Comparison of ENCODE assay signal across 9 mouse cellular contexts in the genomic region with DNA sequence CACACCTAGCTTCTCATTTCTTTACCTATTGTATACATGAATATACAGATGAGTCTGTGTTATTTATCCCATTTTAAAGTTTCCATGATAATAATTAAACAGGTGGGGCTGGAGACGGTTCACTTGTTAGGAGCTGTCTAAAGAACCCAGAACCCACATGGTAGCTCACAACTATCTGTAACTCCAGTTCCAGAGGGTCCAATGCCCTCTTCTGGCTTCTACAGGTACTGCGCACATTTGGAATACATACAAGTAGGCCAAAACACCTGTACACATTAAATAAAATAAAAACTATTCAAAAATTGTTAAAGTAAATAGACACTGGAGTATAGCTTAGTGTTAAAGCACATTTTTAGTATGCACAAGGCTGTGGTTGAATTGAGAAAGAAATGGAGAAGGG. TPM values are rescaled to one million over a fixed set of nuclear protein-coding genes. Genes with fewer than 3 reads are reported as not detected.
DNase-seq lines count a peak whose midpoint lies in the region; ATAC-seq and TF ChIP-seq lines count a peak whose summit lies in the region.
"Had no signal": no experiment of that assay in that cellular context is flagged by ENCODE, and none has a peak within 500 bp of the region (broad histone marks: within the 10 kb centered on the region; RNA-seq: fewer than 3 reads in every experiment).

No protein-coding gene starts in this region.

- H3K27ac ChIP-seq in lung, embryonic 14.5 days (ENCODE audit: low read depth) = no peak overlapping the region
- H3K27ac ChIP-seq in forebrain, embryonic 13.5 days = no peak overlapping the region

- no peak for ATAC-seq in lung, embryonic 14.5 days (ENCODE audit: insufficient read depth)
- no peak for ATAC-seq in forebrain, embryonic 13.5 days

- no peak overlapping the region for H3K9ac ChIP-seq in lung, embryonic 14.5 days
- no peak overlapping the region for H3K9ac ChIP-seq in forebrain, embryonic 13.5 days

- no peaks in the 10 kb centered on the region for H3K4me1 ChIP-seq in lung, embryonic 14.5 days (ENCODE audit: insufficient read depth)
- H3K4me1 ChIP-seq in lung, adult 2 months (ENCODE audit: control insufficient read depth, insufficient read depth, low read length) = peaks cover 2% of the 10 kb centered on the region; the same call in 1 of the 2 replicates
- 0 out of 2 replicates have a peak, but pooled peaks cover 6% of the 10 kb centered on the region for H3K4me1 ChIP-seq in forebrain, embryonic 13.5 days

- no peak overlapping the region for H3K4me2 ChIP-seq in lung, embryonic 14.5 days
- H3K4me2 ChIP-seq in forebrain, embryonic 13.5 days = no peak overlapping the region

- no peaks in the 10 kb centered on the region for H3K27me3 ChIP-seq in lung, embryonic 14.5 days (ENCODE audit: insufficient read depth, low read length)
- no peaks in the 10 kb centered on the region for H3K27me3 ChIP-seq in forebrain, embryonic 13.5 days

- no peak for TF ChIP-seq POLR2A in lung, adult 2 months (IDR thresholded peaks at IDR 0.05; ENCODE audit: borderline replicate concordance, extremely low read depth, low read depth, low read length)

- peaks cover 14% of the 10 kb centered on the region; the same call in 1 of the 2 replicates for H3K36me3 ChIP-seq in lung, embryonic 14.5 days (ENCODE audit: insufficient read depth)
- peaks cover 34% of the 10 kb centered on the region for H3K36me3 ChIP-seq in forebrain, embryonic 13.5 days (ENCODE audit: poor library complexity, severe bottlenecking)

- H3K4me3 ChIP-seq in lung, embryonic 14.5 days (ENCODE audit: low read depth, low read length) = no peak overlapping the region
- no peak overlapping the region for H3K4me3 ChIP-seq in lung, adult 2 months (replicated peaks; ENCODE audit: extremely low read depth, low read depth, low read length)
- H3K4me3 ChIP-seq in forebrain, embryonic 13.5 days = no peak overlapping the region
- H3K4me3 ChIP-seq: megakaryocyte, embryonic 14.5 days had no signal

- WGBS in lung, embryonic 14.5 days = 71% methylated on average over 2 of the region's 2 CpGs
- 75% methylated on average over 2 of the region's 2 CpGs for WGBS in lung, adult 2 months
- WGBS in forebrain, embryonic 13.5 days = 68% methylated on average over 2 of the region's 2 CpGs

- peak; percentile 67 for TF ChIP-seq CTCF in lung, embryonic 14.5 days (IDR thresholded peaks at IDR 0.05; ENCODE audit: low read depth)
- no peak for TF ChIP-seq CTCF in lung, adult 2 months (IDR thresholded peaks at IDR 0.05; ENCODE audit: insufficient read depth, low read length)

- H3K9me3 ChIP-seq in lung, embryonic 14.5 days (ENCODE audit: low read depth, low read length) = no peaks in the 10 kb centered on the region
- H3K9me3 ChIP-seq in forebrain, embryonic 13.5 days (replicated peaks) = no peaks in the 10 kb centered on the region
- H3K9me3 ChIP-seq: megakaryocyte, embryonic 14.5 days had no signal

- DNase-seq in cerebellum, postnatal 14 days = peak; percentile 51 to 75
- no peak for DNase-seq in cerebellum, adult 11-12 months
- DNase-seq in lung, embryonic 14.5 days = peak; percentile 73
- no peak for DNase-seq in lung, adult 2 months
- DNase-seq in c-Kit-positive CD71-negative TER-119-negative erythroid progenitor cells, embryonic 14.5 days (ENCODE audit: low read depth) = peak; percentile 56
- peak; percentile 73 for DNase-seq in lung, postnatal 36 days
- no peak for DNase-seq in adipocyte (ENCODE audit: low spot score)

RNA-seq across cellular contexts. Expression of gene Tmem50b, which starts 15.3 kb away (rescaled TPM):
- polyA plus RNA-seq in lung, embryonic 14.5 days (2014; fragmentation: Nextera tagmentation; extraction: Ambion mirVana) = 33.1 and 37.2 TPM in 2 replicates
- polyA plus RNA-seq in lung, adult 2 months (2012; rRNA removed) = 87.2 and 111 TPM in 2 replicates
- 49.9 and 55.6 TPM in 2 replicates for polyA plus RNA-seq in forebrain, embryonic 13.5 days (2015; fragmentation: Nextera tagmentation; extraction: Ambion mirVana)

RNA-seq across cellular contexts. Expression of gene Ifngr2, which starts 35.4 kb away (rescaled TPM):
- polyA plus RNA-seq in lung, embryonic 14.5 days (2014; fragmentation: Nextera tagmentation; extraction: Ambion mirVana) = 47.7 and 52.1 TPM in 2 replicates
- polyA plus RNA-seq in lung, adult 2 months (2012; rRNA removed) = 32.4 and 37.9 TPM in 2 replicates
- 44.9 and 63.0 TPM in 2 replicates for polyA plus RNA-seq in forebrain, embryonic 13.5 days (2015; fragmentation: Nextera tagmentation; extraction: Ambion mirVana)

RNA-seq across cellular contexts. Expression of gene Dnajc28, which starts 36.5 kb away (rescaled TPM):
- 2.5 and 2.7 TPM in 2 replicates for polyA plus RNA-seq in lung, embryonic 14.5 days (2014; fragmentation: Nextera tagmentation; extraction: Ambion mirVana)
- polyA plus RNA-seq in lung, adult 2 months (2012; rRNA removed) = 1.3 and 1.7 TPM in 2 replicates
- 7.4 and 7.9 TPM in 2 replicates for polyA plus RNA-seq in forebrain, embryonic 13.5 days (2015; fragmentation: Nextera tagmentation; extraction: Ambion mirVana)

Comparison
In these comparisons a context has a peak if more than half of its experiments do, and no peak if none do; other contexts are left out.
1. DNase-seq: peak in cerebellum, postnatal 14 days (2 of 2), lung, embryonic 14.5 days (single experiment), c-Kit-positive CD71-negative TER-119-negative erythroid progenitor cells, embryonic 14.5 days (single experiment) and lung, postnatal 36 days (single experiment); none in cerebellum, adult 11-12 months (single experiment), lung, adult 2 months (single experiment) and adipocyte (single experiment).